Mouse (Mus musculus): ENCODE measurements around the gene Ttc37. TPM values are rescaled to one million over a fixed set of nuclear protein-coding genes. Genes with fewer than 3 reads are reported as not detected.

Gene Ttc37
- polyA plus RNA-seq, 1 experiment, result 3.9 TPM

DNA sequence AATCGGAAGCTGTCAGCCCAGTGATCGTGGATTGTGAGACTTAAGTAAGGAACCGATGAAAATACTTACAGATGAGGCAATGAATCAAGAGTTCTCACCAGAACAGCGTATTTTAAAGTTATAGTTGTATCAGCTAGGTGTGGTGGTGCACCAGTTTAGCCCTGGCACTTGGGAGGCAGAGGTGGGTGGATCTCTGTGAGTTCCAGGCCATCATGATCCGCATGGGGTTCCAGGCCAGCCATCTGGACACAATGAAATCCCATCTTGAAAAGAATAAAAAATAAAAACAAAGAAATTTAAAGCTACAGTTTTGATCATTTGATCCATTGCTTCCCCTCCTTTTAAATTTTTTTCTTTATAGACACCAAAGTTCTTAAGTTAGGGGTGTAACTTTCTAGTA is 89.1 kb downstream of the Ttc37 start:
- Histone ChIP-seq H3K4me3 (no peak overlapping the region), H3ac (ENCODE audit: control insufficient read depth, insufficient read length) (no peak overlapping the region), H3K79me2 (ENCODE audit: control insufficient read depth, insufficient read depth) (no peaks in the 10 kb centered on the region), H3K36me3 (ENCODE audit: control insufficient read depth, insufficient read depth) (peaks cover 26% of the 10 kb centered on the region), H3K4me2 (ENCODE audit: low read depth) (no peak overlapping the region), H3K27me3 (ENCODE audit: control insufficient read depth, insufficient read depth, insufficient read length) (no peaks in the 10 kb centered on the region)
- TF ChIP-seq MAX (IDR thresholded peaks at IDR 0.05; ENCODE audit: low read depth) (no peak), REST (IDR thresholded peaks at IDR 0.05; ENCODE audit: insufficient read depth, insufficient read length) (no peak), POLR2A (IDR thresholded peaks at IDR 0.05; ENCODE audit: insufficient read length, low read depth) (no peak), MYOD1 (IDR thresholded peaks at IDR 0.05; ENCODE audit: control insufficient read depth in 1 of 3, insufficient read length in 2 of 3, low read depth in 2 of 3) (no peak), TCF3 (IDR thresholded peaks at IDR 0.05; ENCODE audit: insufficient read length, low read depth) (no peak), CEBPB (IDR thresholded peaks at IDR 0.05; ENCODE audit: insufficient read depth, poor library complexity, severe bottlenecking) (no peak), E2F4 (IDR thresholded peaks at IDR 0.05; ENCODE audit: insufficient read depth) (no peak), MYOG (IDR thresholded peaks at IDR 0.05; ENCODE audit: control insufficient read depth in 1 of 3, insufficient read depth in 1 of 3, insufficient read length in 2 of 3, low read depth in 2 of 3) (no peak)

GRCm38 (mm10) chr13:76189190-76189589 is 90.7 kb downstream of the Ttc37 start:
- H3K79me2 ChIP-seq (ENCODE audit: control insufficient read depth, insufficient read depth), result no peaks in the 10 kb centered on the region

DNA sequence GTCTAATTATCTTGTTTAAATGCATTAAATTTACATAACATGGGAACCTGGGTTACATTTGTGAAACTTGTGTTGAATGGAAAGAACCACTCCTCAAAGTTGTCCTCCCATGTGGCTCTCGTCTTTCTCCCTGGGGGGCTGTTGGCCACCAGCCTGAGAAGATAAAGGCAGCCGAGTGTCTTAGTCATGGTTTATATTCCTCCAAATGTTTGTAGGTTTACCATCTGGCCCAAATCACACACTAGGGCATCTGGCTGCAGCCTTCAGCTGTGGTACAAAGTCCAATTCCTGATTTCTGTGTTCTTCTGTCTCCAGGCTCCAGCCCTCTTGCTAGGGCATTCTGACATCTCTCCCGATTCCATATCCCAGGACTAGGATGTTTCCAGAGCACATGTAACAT is 91.7 kb downstream of the Ttc37 start:
- peaks cover 26% of the 10 kb centered on the region for H3K36me3 ChIP-seq (ENCODE audit: control insufficient read depth, insufficient read depth)

More at GRCm38 (mm10) chr13:76189190-76189589, 90.7 kb downstream of the Ttc37 start:
- Histone ChIP-seq H3K36me3 (ENCODE audit: control insufficient read depth, insufficient read depth) (peaks cover 26% of the 10 kb centered on the region), H3K4me3 (no peak overlapping the region), H3ac (ENCODE audit: control insufficient read depth, insufficient read length) (no peak overlapping the region), H3K4me2 (ENCODE audit: low read depth) (no peak overlapping the region), H3K27me3 (ENCODE audit: control insufficient read depth, insufficient read depth, insufficient read length) (no peaks in the 10 kb centered on the region)
- TF ChIP-seq REST (IDR thresholded peaks at IDR 0.05; ENCODE audit: insufficient read depth, insufficient read length), result no peak
- TF ChIP-seq TCF3 (IDR thresholded peaks at IDR 0.05; ENCODE audit: insufficient read length, low read depth), result no peak

DNA sequence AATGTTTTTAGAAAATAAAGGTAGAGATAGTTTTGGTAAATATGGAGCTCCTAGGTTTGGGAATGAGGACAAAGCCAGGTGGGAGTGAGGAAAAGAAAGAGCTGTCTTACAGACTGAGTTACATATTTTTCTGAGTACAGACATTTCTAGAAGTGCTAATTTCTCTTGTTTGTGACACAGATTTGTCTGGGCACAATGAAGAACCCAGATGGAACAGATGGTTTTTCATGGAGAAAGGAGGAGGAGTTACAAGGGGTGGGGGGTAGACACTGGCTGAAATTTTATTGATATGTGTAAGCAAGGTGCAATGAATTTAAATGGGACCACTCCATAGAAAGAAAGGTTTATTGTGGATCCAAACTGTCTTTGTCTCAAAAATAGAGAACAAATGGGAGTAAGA is 96.4 kb downstream of the Ttc37 start:
- no peaks in the 10 kb centered on the region for H3K79me2 ChIP-seq (ENCODE audit: control insufficient read depth, insufficient read depth)
- TF ChIP-seq MAX (IDR thresholded peaks at IDR 0.05; ENCODE audit: low read depth) (no peak), MYOD1 (IDR thresholded peaks at IDR 0.05; ENCODE audit: control insufficient read depth in 1 of 3, insufficient read length in 2 of 3, low read depth in 2 of 3) (no peak), CEBPB (IDR thresholded peaks at IDR 0.05; ENCODE audit: insufficient read depth, poor library complexity, severe bottlenecking) (no peak), USF1 (IDR thresholded peaks at IDR 0.05; ENCODE audit: low read depth) (no peak), SRF (IDR thresholded peaks at IDR 0.05; ENCODE audit: control insufficient read depth, insufficient read length, low read depth) (no peak), MYOG (IDR thresholded peaks at IDR 0.05; ENCODE audit: control insufficient read depth in 1 of 3, insufficient read depth in 1 of 3, insufficient read length in 2 of 3, low read depth in 2 of 3) (no peak), POLR2AphosphoS2 (IDR thresholded peaks at IDR 0.05; ENCODE audit: insufficient read length, low read depth) (no peak), TCF3 (IDR thresholded peaks at IDR 0.05; ENCODE audit: insufficient read length, low read depth) (no peak), REST (IDR thresholded peaks at IDR 0.05; ENCODE audit: insufficient read depth, insufficient read length) (no peak), E2F4 (IDR thresholded peaks at IDR 0.05; ENCODE audit: insufficient read depth) (no peak), POLR2A (IDR thresholded peaks at IDR 0.05; ENCODE audit: insufficient read length, low read depth) (no peak), TCF12 (IDR thresholded peaks at IDR 0.05; ENCODE audit: insufficient read depth, poor library complexity, severe bottlenecking) (no peak)
- H3K4me3 ChIP-seq, result no peak overlapping the region
- H3K4me2 ChIP-seq (ENCODE audit: low read depth), result no peak overlapping the region
- no peaks in the 10 kb centered on the region for H3K27me3 ChIP-seq (ENCODE audit: control insufficient read depth, insufficient read depth, insufficient read length)
- no peak overlapping the region for H3ac ChIP-seq (ENCODE audit: control insufficient read depth, insufficient read length)
- no peaks in the 10 kb centered on the region for H3K36me3 ChIP-seq (ENCODE audit: control insufficient read depth, insufficient read depth)

More for the DNA sequence above, 91.7 kb downstream of the Ttc37 start:
- Histone ChIP-seq H3K27me3 (ENCODE audit: control insufficient read depth, insufficient read depth, insufficient read length) (no peaks in the 10 kb centered on the region), H3K79me2 (ENCODE audit: control insufficient read depth, insufficient read depth) (no peaks in the 10 kb centered on the region), H3ac (ENCODE audit: control insufficient read depth, insufficient read length) (no peak overlapping the region), H3K4me3 (no peak overlapping the region), H3K4me2 (ENCODE audit: low read depth) (no peak overlapping the region)
- TF ChIP-seq CEBPB (IDR thresholded peaks at IDR 0.05; ENCODE audit: insufficient read depth, poor library complexity, severe bottlenecking) (no peak), REST (IDR thresholded peaks at IDR 0.05; ENCODE audit: insufficient read depth, insufficient read length) (no peak)

- TF ChIP-seq USF1 (IDR thresholded peaks at IDR 0.05; ENCODE audit: low read depth), result no peak
- no peak for TF ChIP-seq MYOG (IDR thresholded peaks at IDR 0.05; ENCODE audit: control insufficient read depth in 1 of 3, insufficient read depth in 1 of 3, insufficient read length in 2 of 3, low read depth in 2 of 3)
- TF ChIP-seq MAX (IDR thresholded peaks at IDR 0.05; ENCODE audit: low read depth), result no peak
- no peak for TF ChIP-seq POLR2A (IDR thresholded peaks at IDR 0.05; ENCODE audit: insufficient read length, low read depth)
- TF ChIP-seq SRF (IDR thresholded peaks at IDR 0.05; ENCODE audit: control insufficient read depth, insufficient read length, low read depth), result no peak
- no peak for TF ChIP-seq CEBPB (IDR thresholded peaks at IDR 0.05; ENCODE audit: insufficient read depth, poor library complexity, severe bottlenecking)
- TF ChIP-seq MYOD1 (IDR thresholded peaks at IDR 0.05; ENCODE audit: control insufficient read depth in 1 of 3, insufficient read length in 2 of 3, low read depth in 2 of 3), result no peak
- no peak for TF ChIP-seq E2F4 (IDR thresholded peaks at IDR 0.05; ENCODE audit: insufficient read depth)
- no peak for TF ChIP-seq TCF3 (IDR thresholded peaks at IDR 0.05; ENCODE audit: insufficient read length, low read depth)
- no peak for TF ChIP-seq REST (IDR thresholded peaks at IDR 0.05; ENCODE audit: insufficient read depth, insufficient read length)
- TF ChIP-seq POLR2AphosphoS2 (IDR thresholded peaks at IDR 0.05; ENCODE audit: insufficient read length, low read depth), result no peak
- TF ChIP-seq TCF12 (IDR thresholded peaks at IDR 0.05; ENCODE audit: insufficient read depth, poor library complexity, severe bottlenecking), result no peak
- H3K36me3 ChIP-seq (ENCODE audit: control insufficient read depth, insufficient read depth), result no peaks in the 10 kb centered on the region
- H3K4me2 ChIP-seq (ENCODE audit: low read depth), result no peak overlapping the region
- H3K4me3 ChIP-seq, result no peak overlapping the region
- H3ac ChIP-seq (ENCODE audit: control insufficient read depth, insufficient read length), result no peak overlapping the region
- no peaks in the 10 kb centered on the region for H3K27me3 ChIP-seq (ENCODE audit: control insufficient read depth, insufficient read depth, insufficient read length)
- H3K79me2 ChIP-seq (ENCODE audit: control insufficient read depth, insufficient read depth), result no peaks in the 10 kb centered on the region
Measured at GRCm38 (mm10) chr13:76195431-76196138, 97.1 kb downstream of the Ttc37 start.
